Mouse (Mus musculus) frontal cortex, adult 2 months (tissue): ENCODE results near the gene H2-T23. TPM values are rescaled to one million over a fixed set of nuclear protein-coding genes. Genes with fewer than 3 reads are reported as not detected.
"Not testable (repeated sequence)": the region's sequence is repeated elsewhere in the genome, so short reads cannot be mapped to it uniquely, and the experiment has no call there.

Experiments
- DNase-seq, 2 experiments: peaks; one replicate each; pipeline ENCODE4 v3.0.0; 2022; ENCODE audit warnings: low spot score in 1 of 2; ENCODE audit errors: extremely low spot score in 1 of 2
- polyA plus RNA-seq: library from polyadenylated mRNA; depleted of rRNA; stranded (reverse); fragments of >200 nt; gene quantifications from 2 replicates; pipeline ENCODE4 v1.2.3, GENCODE M21; 2012

The H2-T23 gene
- polyA plus RNA-seq, 1 experiment: 22.8 TPM

- peak in 1 of 2 experiments; percentile 40 for DNase-seq
Measured at GRCm38 (mm10) chr17:36023710-36024654, 8.7 kb downstream of the H2-T23 start.

GRCm38 (mm10) chr17:36022922-36023321 is 9.7 kb downstream of the H2-T23 start:
- no peak for DNase-seq

GRCm38 (mm10) chr17:36022098-36022497 is 10.6 kb downstream of the H2-T23 start:
- DNase-seq: no peak

DNA sequence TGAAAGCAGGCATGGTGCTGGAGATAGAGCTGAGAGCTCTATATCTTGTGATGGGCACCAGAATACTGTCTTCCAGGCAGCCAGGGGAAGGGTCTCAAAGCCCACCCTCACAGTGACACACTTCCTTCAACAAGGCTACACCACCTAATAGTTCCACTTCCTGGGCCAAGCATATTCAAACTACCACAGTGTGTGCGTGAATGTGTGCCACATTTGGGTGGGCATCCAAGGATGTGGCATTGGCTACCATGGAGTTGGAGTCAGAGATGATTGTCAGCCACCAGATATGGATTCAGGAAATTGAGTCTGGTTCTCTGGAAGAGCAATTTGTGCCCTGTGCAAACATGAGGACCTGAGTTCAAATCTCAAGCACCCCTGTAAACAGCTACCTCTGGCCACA is 11.3 kb downstream of the H2-T23 start:
- no peak for DNase-seq

DNA sequence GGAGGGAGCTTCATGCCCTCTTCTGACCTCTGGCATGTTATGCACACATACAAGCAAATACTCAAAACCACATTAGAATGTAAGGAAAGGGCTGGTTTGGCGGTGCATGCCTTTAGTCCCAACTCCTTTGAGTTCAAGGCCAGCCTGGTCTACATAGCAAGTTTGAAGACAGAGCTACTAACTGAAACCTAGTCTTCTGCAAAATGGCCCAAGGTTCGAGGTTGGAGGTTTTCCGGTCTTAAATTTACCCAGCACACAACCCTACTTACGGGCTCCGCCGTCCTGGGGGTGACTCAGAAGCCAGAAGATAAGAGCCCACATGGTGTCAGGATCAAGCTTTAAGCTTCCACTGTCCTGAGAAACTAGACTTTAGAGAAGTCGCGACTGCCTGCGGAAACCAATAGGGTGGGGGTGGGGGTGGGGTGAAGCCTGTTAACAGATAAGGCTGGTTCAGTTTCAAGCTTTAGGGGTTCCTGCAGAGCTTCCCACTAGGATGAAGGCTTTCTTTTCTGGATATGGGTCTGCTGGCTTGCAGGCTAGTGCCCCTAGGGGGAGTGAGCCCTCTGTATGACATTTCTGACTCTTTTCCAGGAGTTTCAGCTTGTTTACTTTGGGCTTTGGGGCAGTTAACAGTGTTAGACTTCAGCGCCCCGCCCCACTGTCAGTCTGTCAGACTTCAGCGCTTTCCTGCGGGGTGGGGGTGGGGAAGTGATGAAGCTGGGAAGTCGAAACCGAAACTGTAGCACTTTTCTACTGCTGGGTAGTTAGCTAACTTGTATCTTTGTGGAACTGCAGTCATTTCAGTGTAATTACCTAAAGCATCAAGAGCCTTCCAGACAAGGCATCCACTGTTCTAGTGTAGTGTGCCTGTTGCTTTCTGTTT is 12.2 kb downstream of the H2-T23 start, which contains the start of gene H2-T24:
Gene H2-T24, minus strand, starts transcription at position 370 of the 883 bp plus-strand sequence.
- no peak for DNase-seq

- no peak for DNase-seq
Measured at GRCm38 (mm10) chr17:36019519-36019918, 13.1 kb downstream of the H2-T23 start.

GRCm38 (mm10) chr17:36018979-36019378 is 13.7 kb downstream of the H2-T23 start:
- no peak for DNase-seq

DNA sequence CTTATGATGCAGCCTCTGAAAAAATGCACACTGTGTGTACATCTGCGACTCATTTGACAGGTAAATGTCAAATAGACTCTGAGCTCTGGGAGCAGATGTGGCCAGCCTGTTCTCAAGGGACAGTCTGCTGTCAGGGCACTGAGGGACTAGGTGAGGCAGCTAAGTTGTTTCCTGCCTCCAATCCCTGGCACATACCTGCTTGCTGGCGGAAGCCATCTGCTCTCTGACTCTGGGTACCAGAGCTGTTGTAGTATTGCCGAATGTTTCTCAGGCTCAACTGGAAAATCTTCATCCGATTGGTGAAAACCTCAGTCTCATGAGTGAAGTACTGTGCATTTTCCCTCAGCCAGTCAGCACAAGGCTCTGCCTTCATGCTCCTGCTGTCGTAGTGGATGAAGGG is 15.6 kb downstream of the H2-T23 start:
- no peak for DNase-seq

DNA sequence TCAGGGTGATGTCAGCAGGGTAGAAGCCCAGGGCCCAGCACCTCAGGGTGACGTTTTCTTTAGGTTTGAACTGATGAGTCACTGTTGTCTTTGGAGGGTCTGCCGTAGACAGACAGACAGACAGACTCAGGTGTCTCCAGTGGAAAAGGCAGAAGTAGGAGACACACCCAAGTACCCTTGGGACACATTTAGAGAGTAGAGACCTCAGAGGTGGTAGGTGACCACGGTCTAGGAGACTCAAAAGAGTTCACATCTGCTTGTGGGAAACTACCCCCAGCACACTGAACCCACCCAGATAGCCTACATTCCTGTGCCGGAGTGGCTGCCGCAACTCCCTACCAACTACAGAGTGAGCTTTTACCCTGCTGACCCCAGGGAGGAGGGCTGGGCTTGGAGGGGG is 17.7 kb downstream of the H2-T23 start:
- no peak for DNase-seq

DNA sequence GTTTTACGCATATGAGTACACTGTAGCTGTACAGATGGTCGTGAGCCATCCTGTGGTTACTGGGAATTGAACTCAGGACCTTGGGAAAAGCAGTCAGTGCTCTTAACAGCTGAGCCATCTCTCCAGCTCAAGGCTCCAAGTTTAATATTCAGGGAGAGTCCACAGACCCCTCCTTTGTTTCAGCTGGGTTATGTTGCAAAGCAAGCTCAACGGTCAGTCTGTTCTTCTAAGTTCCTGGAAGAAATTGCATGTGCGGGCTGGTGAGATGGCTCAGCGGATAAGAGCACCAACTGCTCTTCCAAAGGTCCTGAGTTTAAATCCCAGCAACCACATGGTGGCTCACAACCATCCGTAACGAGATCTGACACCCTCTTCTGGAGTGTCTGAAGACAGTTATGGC is 28.2 kb downstream of the H2-T23 start:
- DNase-seq: not testable (repeated sequence)

GRCm38 (mm10) chr17:36003331-36003730 is 29.3 kb downstream of the H2-T23 start:
- DNase-seq: no peak

DNA sequence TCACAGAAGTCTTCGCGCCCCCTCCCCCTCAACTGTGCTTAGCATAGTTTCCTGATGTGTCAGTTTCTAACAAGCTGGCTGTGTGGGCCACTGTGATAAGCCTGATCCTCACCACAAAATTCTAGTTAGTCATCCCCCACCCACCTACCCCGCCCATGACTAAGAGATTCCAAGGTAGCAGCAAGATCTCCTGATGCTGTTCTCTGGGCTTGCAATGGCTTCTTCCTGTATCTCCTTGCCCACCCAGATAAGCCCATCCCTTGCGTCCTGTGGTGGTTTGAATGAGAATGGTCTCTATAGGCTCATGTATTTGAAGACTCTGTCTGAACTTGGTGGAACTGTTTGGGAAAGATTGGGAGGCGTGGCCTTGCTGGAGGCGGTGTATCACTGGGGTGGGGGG is 30.7 kb downstream of the H2-T23 start:
- DNase-seq: peak in 1 of 2 experiments; percentile 72

DNA sequence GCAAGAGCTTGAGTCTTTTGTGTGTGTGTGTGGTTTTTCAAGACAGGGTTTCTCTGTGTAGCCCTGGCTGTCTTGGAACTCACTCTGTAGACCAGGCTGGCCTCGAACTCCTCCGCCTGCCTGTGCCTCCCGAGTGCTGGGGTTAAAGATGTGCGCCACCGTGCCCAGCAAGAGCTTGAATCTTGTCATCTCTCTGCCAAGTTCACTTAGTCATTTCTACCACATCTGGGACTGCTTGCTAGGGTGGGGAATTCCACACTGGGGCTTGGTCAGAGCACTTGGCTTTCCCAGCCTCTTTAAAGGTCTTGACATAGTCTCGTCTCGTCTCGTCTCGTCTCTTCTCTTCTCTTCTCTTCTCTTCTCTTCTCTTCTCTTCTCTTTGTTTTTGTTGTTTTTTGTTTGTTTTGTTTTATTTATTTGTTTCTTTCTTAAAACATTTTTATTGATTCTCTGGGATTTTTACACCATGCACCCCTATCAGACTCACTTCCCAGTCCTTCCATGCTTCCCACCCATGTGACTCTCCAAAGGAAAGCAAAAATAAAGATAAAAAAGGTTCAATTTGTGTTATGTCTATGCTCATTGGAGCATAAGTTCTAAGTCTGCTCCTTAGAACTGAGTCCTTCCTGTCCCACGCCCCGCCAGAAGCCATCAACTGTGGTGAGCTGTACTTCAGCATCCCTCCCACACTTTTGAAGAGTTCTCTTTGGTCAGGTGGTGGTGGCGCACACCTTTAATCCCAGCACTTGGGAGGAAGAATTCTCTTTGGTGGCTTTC is 31.3 kb downstream of the H2-T23 start:
- no peak for DNase-seq

GRCm38 (mm10) chr17:36000349-36000748 is 32.3 kb downstream of the H2-T23 start:
- DNase-seq: no peak

DNA sequence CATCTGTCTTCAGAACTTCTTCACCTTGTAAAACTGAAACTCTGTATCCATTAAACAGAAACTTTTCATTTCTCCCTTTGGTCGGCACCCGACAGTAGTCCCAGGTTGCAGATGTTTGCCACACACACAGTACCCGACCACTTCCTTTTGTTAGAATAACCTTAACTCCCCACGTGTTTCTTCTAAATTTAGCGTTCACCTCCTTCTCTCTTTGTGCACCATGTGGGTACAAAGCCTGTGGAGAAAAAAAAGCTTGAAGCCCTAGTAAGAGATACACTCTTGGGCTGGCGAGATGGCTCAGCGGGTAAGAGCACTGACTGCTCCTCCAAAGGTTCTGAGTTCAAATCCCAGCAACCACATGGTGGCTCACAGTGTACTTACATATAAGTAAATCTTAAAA is 33.3 kb downstream of the H2-T23 start:
- DNase-seq: no peak

DNA sequence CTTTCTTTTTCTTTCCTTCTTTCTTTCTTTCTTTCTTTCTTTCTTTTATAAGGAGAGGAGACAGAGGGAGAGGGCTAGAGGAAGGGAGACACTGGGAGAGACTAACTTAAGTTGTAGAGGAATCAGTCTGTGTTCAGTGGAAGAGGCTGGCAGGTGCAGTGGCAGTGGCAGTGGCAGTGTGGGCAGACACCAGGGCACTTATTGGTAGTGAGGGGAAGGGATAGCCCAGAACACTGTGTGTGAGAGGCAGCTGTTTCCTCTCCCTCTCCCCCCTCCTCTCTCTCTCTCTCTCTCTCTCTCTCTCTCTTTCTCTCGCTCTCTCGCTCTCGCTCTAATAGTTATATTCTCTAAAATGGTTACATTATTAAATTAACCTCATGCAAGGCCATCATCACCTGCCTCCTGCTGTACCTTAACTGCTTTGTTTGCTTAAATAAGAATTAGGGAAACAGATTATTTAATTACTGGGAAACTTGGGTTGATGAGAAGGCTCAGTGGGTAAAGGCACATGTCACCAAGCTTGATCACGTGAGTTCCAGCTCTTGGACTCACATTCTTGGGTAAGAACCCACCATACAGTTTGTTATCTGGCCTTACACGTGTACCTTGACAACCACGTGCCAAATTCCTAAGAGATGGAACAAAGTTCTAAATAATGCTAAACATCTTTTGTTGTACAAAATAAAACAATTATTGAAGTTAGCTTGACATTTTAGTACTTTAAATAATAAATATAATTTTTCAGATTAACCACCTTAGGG is 33.9 kb downstream of the H2-T23 start:
- DNase-seq: no peak

- DNase-seq: no peak
Measured at GRCm38 (mm10) chr17:35997713-35998510, 34.7 kb downstream of the H2-T23 start.

- peak; percentile 90 to 100 for DNase-seq
Measured at GRCm38 (mm10) chr17:35996949-35997348, 35.7 kb downstream of the H2-T23 start.

GRCm38 (mm10) chr17:35994879-35995240 is 37.8 kb downstream of the H2-T23 start:
- DNase-seq: no peak
